Mouse (Mus musculus) right cerebral cortex, postnatal 36 days (tissue): ENCODE data around the gene Lasp1.

Source experiments
- DNase-seq, 2 experiments: peaks; one replicate each; pipeline ENCODE4 v3.0.0; 2022; ENCODE audit warnings: low spot score in 2 of 2, mixed read lengths in 1 of 2

Lasp1 gene

GRCm38 (mm10) chr11:97796910-97797309 is 1.9 kb upstream of the Lasp1 start:
- peak; percentile 65 to 67 for DNase-seq

GRCm38 (mm10) chr11:97797369-97798082 is 1.3 kb upstream of the Lasp1 start:
- DNase-seq = no peak

- no peak for DNase-seq
Measured at GRCm38 (mm10) chr11:97798083-97798435, 741 bp upstream of the Lasp1 start.

- peak; percentile 76 to 79 for DNase-seq
Measured at GRCm38 (mm10) chr11:97799146-97799993, 570 bp downstream of the Lasp1 start.

- DNase-seq = no peak
Measured at GRCm38 (mm10) chr11:97799994-97800690, 1.3 kb downstream of the Lasp1 start.

GRCm38 (mm10) chr11:97800691-97801408 is 2.0 kb downstream of the Lasp1 start:
- DNase-seq = no peak

- DNase-seq = no peak
Measured at GRCm38 (mm10) chr11:97801409-97802193, 2.8 kb downstream of the Lasp1 start.

GRCm38 (mm10) chr11:97802194-97802470 is 3.3 kb downstream of the Lasp1 start:
- DNase-seq = no peak

- DNase-seq = no peak
Measured at GRCm38 (mm10) chr11:97802495-97802894, 3.7 kb downstream of the Lasp1 start.

- DNase-seq = no peak
Measured at GRCm38 (mm10) chr11:97803847-97804246, 5.0 kb downstream of the Lasp1 start.

- DNase-seq = no peak
Measured at GRCm38 (mm10) chr11:97804841-97805661, 6.3 kb downstream of the Lasp1 start.

GRCm38 (mm10) chr11:97805662-97806612 is 7.1 kb downstream of the Lasp1 start:
- no peak for DNase-seq

- no peak for DNase-seq
Measured at GRCm38 (mm10) chr11:97806613-97806964, 7.8 kb downstream of the Lasp1 start.

GRCm38 (mm10) chr11:97807626-97808025 is 8.8 kb downstream of the Lasp1 start:
- DNase-seq = no peak

GRCm38 (mm10) chr11:97808093-97808492 is 9.3 kb downstream of the Lasp1 start:
- no peak for DNase-seq

GRCm38 (mm10) chr11:97808621-97809234 is 9.9 kb downstream of the Lasp1 start:
- no peak for DNase-seq

GRCm38 (mm10) chr11:97809235-97810121 is 10.7 kb downstream of the Lasp1 start:
- no peak for DNase-seq

- DNase-seq = no peak
Measured at GRCm38 (mm10) chr11:97810356-97810755, 11.6 kb downstream of the Lasp1 start.
